Mouse (Mus musculus) megakaryocyte-erythroid progenitor cell, adult 5-6 weeks (primary cell): ENCODE measurements at regions not wholly inside any gene's neighbourhood (a gene's known extent, or its start where the extent isn't known, plus 50 kb on each side); places are given as distances from the start of the nearest gene placed in this dataset.

Source experiments
- ATAC-seq: replicated peaks from 2 replicates; pipeline ENCODE4 v1.8.0; 2016; ENCODE audit warnings: mild to moderate bottlenecking, inconsistent platforms; ENCODE audit not compliant: severe bottlenecking, poor library complexity, low FRiP score, low TSS enrichment

DNA sequence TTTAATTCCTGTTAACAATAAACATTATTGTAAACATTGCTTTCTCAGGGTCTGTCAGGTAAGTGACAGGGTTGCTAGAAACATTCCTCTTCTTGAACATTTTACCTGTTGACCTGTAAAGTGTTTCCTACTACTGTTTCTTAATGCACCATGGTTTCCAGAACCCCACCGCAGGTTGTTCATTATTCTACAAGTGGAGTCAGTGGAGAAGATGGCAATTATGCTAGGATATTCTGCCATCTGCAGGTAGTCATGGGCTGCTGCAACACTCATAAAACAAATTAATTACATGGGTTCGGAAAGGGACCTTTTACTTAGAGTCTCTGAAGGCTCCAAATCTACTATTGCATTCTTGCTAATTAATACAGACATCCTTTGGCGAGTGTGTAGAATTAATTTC, 239.1 kb upstream of the Pdzrn3 start:
- no peak for ATAC-seq

DNA sequence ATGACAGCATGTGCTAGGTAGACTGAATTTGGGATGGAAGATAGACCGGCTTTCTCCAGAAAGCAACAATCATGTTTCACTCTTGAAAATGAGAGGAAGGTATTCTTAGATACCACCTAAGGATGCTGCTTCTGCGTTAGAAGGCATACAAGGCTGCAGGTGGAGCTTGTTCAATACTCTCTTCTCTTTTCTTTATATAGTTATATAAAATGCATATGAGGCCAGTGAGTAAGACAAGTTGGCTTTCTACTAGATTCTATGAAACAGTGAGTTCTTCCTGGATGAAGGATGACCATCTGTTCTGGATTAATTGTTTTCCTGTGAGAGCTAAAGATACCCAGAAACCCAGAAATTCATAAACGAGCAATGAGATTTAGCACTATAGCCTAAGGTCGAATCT, 231.3 kb upstream of the Pdzrn3 start:
- ATAC-seq, result no peak

- ATAC-seq, result no peak
Measured at GRCm38 (mm10) chr6:101603083-101603482, 225.4 kb upstream of the Pdzrn3 start.

- ATAC-seq, result no peak
Measured at GRCm38 (mm10) chr6:101596995-101597394, 219.3 kb upstream of the Pdzrn3 start.

- ATAC-seq, result no peak
Measured at GRCm38 (mm10) chr6:101593782-101594641, 216.3 kb upstream of the Pdzrn3 start.

DNA sequence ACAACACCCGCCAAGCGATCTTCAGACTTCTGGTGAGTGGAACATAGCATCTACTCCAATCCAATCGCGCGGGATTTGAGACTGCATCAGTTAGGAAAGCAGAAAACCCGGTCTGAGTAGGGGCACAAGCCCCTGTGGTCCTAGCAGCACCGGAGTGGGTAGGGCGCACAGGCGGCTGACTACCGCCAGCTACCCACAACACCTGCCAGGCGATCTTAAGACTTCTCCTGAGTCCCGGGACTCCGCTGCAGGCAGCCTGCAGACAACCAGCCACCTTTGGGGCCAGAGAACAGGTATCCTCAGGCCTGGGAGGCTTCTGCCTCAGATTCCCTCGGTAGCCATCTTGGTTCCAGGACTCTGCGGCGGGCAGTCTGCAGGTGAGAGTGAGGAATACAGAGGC, 208.2 kb upstream of the Pdzrn3 start:
- no peak for ATAC-seq

- ATAC-seq, result no peak
Measured at GRCm38 (mm10) chr6:101580824-101581223, 203.1 kb upstream of the Pdzrn3 start.

- no peak for ATAC-seq
Measured at GRCm38 (mm10) chr6:101556096-101556495, 178.4 kb upstream of the Pdzrn3 start.

DNA sequence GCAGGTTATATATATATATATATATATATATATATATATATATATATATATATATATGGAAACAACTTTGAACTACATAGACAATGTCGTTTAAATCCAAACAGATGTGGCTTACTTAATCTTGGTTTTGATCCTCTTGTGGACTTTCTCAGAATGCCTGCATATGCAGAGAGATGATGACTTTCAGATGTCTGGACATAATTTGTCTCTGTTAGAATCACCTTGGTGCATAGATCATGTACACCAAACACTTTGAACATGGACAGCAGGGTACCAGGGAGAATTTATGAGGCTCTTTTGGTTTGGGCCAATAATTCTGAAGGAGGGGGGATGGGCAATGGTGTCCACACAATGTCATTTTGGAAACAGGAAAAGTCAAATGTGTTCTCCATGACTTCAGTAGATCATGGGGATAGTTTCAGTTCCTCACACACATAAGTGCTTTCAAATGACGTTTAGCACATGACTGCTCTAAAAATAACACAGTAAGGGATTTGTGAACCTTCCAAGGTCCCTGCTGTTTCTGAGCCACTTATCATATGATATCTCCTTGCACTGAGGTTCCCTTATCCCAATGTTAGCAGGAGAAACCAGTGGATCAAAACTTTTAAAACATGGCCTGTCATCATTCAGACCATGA, 177.4 kb upstream of the Pdzrn3 start:
- ATAC-seq, result no peak

- no peak for ATAC-seq
Measured at GRCm38 (mm10) chr6:101550501-101551268, 173.0 kb upstream of the Pdzrn3 start.

DNA sequence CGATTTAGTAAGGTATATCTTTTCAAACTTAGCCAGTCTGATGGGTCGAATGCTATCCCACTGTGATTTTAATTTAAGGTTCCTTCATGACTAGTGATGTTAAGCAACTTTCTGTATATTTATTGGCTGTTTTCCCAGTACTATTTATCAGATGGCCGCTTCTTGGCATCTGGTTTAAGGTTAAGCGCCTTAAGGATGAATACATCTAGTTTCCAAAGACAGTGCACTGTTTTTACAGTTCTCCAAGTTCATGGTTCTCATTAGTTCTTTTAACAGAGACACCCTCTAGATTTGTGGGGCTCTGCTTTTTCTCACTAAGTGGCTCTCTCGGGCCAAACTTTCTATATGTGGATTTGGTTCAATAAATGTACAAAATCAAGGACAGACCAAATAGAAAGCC, 159.9 kb upstream of the Pdzrn3 start:
- no peak for ATAC-seq

DNA sequence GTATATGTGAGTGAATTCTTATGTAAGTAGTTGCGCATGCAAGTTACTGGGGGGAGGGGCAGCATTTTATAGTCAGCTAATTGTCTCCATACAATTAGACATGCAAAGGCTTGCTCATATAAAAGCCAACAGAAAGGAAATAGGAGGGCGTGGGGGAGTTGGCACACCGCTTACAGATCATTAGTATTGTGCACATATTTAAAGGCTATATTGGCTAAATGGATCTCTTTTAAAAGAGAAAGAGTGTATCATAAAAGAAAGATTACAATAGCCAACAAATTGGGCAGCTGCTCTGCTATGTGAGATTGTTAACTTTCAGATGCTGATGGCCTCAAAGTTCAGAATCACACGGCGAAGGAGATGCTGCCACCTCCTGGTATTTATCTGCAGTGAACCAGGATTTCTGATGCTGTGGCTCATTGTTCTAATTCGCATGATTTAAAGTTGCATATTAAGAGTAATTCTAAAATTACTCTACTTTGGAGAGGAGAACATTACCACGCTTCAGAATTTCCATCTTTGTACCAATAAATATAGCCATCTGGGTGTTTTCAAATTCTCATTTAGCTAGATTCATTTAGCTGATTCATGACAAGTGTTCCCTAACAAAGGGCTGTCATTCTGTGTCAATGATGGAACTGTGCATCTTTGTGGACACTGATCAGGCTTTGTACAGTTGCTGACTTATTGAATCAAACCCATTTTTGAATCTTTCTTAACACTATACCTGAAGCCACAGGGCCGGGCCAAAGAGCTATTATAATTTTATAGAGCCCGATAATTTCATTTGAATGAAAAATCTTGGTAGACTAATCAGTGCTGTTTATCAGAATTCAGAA, 156.7 kb upstream of the Pdzrn3 start:
- peak; percentile 70; the same call in 1 of the 2 replicates for ATAC-seq

DNA sequence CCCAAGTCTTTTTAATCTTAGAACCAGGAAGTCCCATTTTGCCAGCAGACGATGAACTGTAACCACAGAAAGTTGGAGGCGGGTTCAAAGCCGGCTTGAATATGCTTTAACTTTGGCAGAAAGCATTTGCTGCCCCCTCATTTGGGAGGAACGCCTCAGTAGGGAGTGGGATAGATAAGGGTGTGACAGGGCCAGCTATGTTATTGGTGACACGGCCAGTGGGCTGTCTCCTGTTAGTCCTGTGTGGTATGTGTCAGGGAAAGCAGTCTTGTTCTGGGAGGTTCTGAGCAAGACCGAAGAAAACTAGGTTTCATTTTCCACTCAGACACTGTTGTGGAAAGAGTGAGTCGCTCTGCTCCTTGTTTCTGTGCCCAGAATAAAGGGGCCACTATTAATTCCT, 154.7 kb upstream of the Pdzrn3 start:
- ATAC-seq, result 0 out of 2 replicates have a peak, but pooled peaks have one; percentile 30

GRCm38 (mm10) chr6:101531914-101532313, 154.2 kb upstream of the Pdzrn3 start:
- ATAC-seq, result no peak

DNA sequence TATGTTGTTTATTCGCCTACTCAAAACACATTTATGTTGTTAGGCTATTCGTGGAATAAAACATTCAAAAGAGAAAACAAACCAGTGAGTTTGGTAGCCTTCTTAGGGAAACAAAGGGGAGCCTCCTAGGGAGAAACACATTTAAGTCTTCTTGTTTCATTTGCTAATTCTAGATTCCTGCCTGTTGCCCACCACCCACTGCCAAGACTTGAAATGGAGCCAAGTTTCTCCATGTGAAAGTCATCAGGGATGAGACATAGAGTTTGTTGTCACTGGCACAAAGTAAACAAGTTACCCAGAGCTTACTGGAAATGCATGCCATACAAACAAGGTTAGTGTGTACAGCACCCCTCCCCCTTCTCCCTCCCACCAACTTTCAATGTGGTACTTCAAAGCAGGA, 147.4 kb upstream of the Pdzrn3 start:
- no peak for ATAC-seq

DNA sequence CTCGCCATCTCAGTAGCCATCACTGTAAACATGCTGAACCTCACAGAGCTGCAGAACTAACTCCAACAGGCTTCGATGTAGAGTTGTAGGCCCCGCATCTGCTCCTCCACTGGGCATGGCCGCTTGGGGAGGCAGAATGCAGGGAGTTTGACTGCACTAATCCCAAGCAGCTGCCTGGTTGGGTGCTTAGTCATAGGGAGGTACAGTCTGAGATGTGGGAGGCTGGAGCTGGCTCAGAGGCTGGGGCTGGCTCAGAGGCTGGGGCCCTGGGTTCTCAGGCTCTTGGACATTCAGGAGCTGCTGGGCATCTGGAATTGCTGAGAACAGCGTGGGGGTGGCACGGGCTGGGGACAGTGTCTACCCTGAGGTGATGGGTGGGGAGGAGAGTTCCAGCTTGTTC, 143.6 kb upstream of the Pdzrn3 start:
- 0 out of 2 replicates have a peak, but pooled peaks have one; percentile 14 for ATAC-seq

- ATAC-seq, result peak; percentile 52
Measured at GRCm38 (mm10) chr6:101520755-101521154, 143.1 kb upstream of the Pdzrn3 start.

DNA sequence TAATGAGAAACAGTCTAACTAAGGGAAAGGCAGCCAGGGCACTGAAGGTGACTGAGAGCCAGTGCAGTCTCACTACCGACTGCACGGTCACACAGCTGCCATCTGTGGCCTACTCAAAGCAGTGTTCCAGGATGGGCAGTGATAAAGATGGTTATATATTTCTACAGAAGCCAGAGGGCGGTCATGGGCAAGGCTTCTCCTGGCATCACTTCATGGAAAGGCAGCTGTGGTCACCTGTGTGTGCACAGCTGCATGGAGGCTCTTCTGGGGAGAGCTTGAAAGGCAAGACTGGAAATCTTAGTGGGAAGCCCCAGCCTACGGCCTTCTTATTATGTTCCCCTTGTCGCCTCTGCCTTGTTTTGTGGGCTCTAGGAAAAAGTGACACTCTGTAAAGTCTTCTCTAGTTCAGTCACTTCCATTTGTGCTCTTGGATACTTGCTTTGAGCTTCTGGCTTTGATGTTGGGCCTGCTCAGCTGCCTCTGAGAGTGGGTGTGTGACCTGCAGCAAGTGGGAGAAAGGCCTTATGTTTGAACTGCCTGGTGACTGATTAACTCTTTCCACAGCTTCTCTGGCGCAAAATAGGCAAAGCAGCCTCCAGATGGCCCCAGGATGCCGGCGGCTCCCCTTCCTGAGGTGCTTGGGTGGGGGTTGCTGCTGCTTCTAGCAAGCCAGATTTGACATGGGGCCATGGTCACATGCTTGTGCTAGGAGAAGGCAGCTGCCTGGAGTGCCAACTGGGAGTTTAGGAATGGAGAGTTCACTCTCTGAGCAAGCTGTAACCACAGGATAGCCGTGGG, 141.4 kb upstream of the Pdzrn3 start:
- ATAC-seq, result no peak

DNA sequence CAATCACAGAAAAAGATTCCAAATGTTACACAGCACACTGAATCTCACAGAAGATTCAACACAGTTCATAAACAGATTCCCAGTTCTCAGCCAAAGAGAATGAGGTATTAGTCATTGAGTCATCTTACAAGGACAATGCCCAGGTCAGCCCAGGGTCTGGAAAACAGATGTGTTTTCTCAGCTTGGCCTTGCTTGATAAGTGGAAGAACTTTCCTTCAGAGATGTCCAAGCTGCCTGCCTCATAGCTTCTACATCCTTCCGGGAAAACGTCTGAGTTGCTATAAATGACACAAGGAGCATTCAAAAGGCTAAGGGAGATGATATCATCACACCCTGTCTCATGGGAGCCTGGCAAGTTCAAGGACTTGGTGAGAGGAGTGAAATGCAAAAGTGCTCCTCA, 139.9 kb upstream of the Pdzrn3 start:
- ATAC-seq, result no peak
